Mouse (Mus musculus) ES-Bruce4 (cell line): ENCODE results near the gene Mical2. TPM values are rescaled to one million over a fixed set of nuclear protein-coding genes. Genes with fewer than 3 reads are reported as not detected.

ENCODE experiments used
- H3K27ac ChIP-seq: 2 replicates; pipeline ENCODE4 v1.5.1; 2012; ENCODE audit warnings: low read length, inconsistent platforms; ENCODE audit not compliant: insufficient read depth
- H3K27me3 ChIP-seq: 2 replicates; pipeline ENCODE4 v1.6.1; 2012; ENCODE audit warnings: mild to moderate bottlenecking, low read length, inconsistent platforms; ENCODE audit not compliant: control insufficient read depth, poor library complexity, insufficient read depth, severe bottlenecking
- H3K36me3 ChIP-seq: 2 replicates; pipeline ENCODE4 v1.6.1; 2012; ENCODE audit warnings: inconsistent platforms, mild to moderate bottlenecking, low read length, moderate library complexity; ENCODE audit not compliant: control insufficient read depth, poor library complexity, insufficient read depth, severe bottlenecking
- H3K4me1 ChIP-seq: one replicate; pipeline ENCODE4 v1.8.1; 2011; ENCODE audit warnings: low read length; ENCODE audit not compliant: control insufficient read depth, insufficient read depth
- H3K4me3 ChIP-seq: 2 replicates; pipeline ENCODE4 v1.5.1; 2011; ENCODE audit warnings: low read depth, mild to moderate bottlenecking, low read length
- H3K9ac ChIP-seq: 2 replicates; pipeline ENCODE4 v1.6.1; 2012; ENCODE audit warnings: low read depth, mild to moderate bottlenecking, inconsistent platforms; ENCODE audit not compliant: poor library complexity, severe bottlenecking
- H3K9me3 ChIP-seq: replicated peaks from 2 replicates; pipeline ENCODE4 v1.6.1; 2012; ENCODE audit warnings: mild to moderate bottlenecking, low read length, inconsistent platforms; ENCODE audit not compliant: control insufficient read depth, poor library complexity, insufficient read depth, severe bottlenecking
- CTCF ChIP-seq: IDR thresholded peaks from one replicate; pipeline ENCODE4 v1.8.1; 2011; ENCODE audit warnings: low read depth, low read length
- EP300 ChIP-seq: IDR thresholded peaks from 2 replicates; pipeline ENCODE4 v1.6.1; 2011; ENCODE audit warnings: low read depth, low read length; ENCODE audit not compliant: insufficient read depth
- POLR2A ChIP-seq: IDR thresholded peaks from one replicate; pipeline ENCODE4 v1.8.1; 2011; ENCODE audit warnings: low read length; ENCODE audit not compliant: insufficient read depth
- polyA plus RNA-seq: library from polyadenylated mRNA; stranded (reverse); fragments of >200 nt; gene quantifications from 2 replicates; pipeline ENCODE4 v1.2.4, GENCODE M21; 2011; ENCODE audit warnings: low read depth; ENCODE audit not compliant: missing spikeins, insufficient read depth, insufficient read length

Gene Mical2
- polyA plus RNA-seq, 1 experiment, result 2.4 TPM

DNA sequence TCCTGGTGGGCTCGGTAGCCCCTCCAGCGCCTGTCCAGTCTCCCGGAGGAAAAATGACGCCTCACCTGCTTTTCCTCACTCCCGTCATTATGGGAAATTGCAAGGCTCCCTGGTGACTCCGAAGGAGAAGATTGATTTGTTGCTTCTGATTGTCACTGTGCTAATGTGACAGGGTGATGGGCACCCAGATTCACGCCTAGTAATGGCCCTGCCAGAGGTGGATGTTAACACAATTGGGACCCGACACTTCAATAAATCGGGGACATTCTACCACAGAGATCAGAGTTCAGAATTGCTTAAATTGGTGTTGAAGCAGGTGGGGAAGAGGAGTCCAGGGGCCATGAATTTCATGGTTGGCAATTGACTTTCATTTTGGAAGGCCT is 219.3 kb downstream of the Mical2 start:
- Histone ChIP-seq H3K27ac (no peak overlapping the region), H3K27me3 (no peaks in the 10 kb centered on the region), H3K9ac (no peak overlapping the region), H3K4me1 (no peaks in the 10 kb centered on the region), H3K9me3 (no peaks in the 10 kb centered on the region), H3K4me3 (no peak overlapping the region), H3K36me3 (no peaks in the 10 kb centered on the region)
- no peak for TF ChIP-seq EP300
- no peak for TF ChIP-seq CTCF
- TF ChIP-seq POLR2A, result no peak

DNA sequence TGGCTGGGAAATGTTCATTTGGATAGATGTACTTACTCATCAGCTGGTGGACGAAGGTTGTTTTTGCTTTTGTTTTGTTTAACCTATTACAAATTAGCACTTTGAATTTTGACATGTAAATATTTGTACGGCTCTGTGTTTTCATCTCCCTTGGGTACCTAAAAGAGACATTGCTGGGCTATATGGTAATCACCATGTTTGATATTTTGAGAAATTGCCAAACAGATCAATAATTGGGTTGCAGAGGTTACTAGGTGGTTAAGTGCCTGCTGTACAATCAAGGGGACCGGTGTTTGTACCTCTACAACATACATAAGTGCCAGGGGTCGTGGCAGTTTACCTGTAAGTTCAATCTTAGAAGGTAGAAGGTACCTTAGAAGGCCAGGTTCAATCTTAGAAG is 220.8 kb downstream of the Mical2 start:
- no peaks in the 10 kb centered on the region for H3K4me1 ChIP-seq
- no peaks in the 10 kb centered on the region for H3K9me3 ChIP-seq
- no peaks in the 10 kb centered on the region for H3K36me3 ChIP-seq
- no peak for TF ChIP-seq POLR2A
- TF ChIP-seq EP300, result no peak
- no peak for TF ChIP-seq CTCF
- H3K27ac ChIP-seq, result no peak overlapping the region
- H3K4me3 ChIP-seq, result no peak overlapping the region
- H3K9ac ChIP-seq, result no peak overlapping the region
- no peaks in the 10 kb centered on the region for H3K27me3 ChIP-seq

DNA sequence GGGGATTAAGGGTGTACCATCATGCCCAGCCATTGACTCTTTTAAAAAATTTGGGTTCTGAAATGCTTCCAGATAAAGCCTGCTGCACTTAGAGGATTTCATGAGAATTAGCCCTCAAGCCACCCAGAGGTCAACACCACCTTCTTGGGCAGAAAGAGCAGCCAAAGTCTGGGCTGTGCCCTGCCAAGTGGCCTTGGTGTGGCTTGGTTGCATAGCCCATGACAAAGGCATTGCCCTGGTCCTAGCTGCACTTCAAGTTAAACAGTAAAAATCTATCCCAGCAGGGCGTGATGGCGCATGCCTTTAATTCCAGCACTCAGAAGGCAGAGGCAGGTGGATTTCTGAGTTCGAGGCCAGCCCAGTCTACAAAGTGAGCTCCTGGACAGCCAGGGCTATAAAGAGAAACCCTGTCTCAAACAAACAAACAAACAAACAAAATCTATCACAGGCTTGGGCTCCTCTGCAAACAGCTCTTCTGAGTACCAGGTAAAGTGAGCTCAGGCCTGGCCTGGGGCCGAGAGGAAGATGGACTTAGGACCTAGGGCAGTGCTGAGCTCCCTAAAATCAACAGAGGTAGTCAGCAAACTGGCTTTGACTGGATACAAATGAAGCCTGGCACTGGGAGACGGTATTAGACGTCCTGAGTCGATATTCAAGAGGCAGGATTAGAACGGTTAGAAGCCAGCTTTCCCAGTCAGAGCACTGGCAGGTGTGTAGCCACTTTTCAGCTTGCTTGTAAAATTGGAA is 224.5 kb downstream of the Mical2 start:
- Histone ChIP-seq H3K9ac (no peak overlapping the region), H3K9me3 (no peaks in the 10 kb centered on the region), H3K27me3 (no peaks in the 10 kb centered on the region), H3K27ac (no peak overlapping the region), H3K4me1 (peaks cover 9% of the 10 kb centered on the region), H3K36me3 (no peaks in the 10 kb centered on the region), H3K4me3 (no peak overlapping the region)
- TF ChIP-seq CTCF (no peak), POLR2A (no peak), EP300 (no peak)

DNA sequence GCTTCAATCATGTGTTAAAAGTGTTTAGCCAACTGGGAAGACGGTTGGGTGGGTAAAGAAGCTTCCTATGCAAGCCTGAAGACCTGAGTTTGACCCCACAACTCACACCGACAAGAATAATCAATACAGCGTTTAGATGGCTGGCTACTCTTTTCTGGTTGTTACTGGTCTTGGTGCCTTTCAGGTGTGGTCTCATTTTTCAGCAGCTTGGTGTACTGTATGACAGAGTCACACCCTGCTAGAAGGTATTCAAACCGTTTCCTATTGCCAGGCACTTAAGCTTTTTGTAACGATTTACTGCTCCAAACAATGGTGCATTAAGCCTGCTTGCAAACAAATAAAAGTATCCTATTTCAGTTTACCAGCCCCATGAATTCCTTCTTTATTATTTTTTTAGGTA is 226.8 kb downstream of the Mical2 start:
- no peaks in the 10 kb centered on the region for H3K9me3 ChIP-seq
- no peaks in the 10 kb centered on the region for H3K36me3 ChIP-seq
- H3K27me3 ChIP-seq, result no peaks in the 10 kb centered on the region
- H3K27ac ChIP-seq, result no peak overlapping the region
- H3K4me1 ChIP-seq, result peaks cover 9% of the 10 kb centered on the region
- TF ChIP-seq POLR2A (no peak), CTCF (no peak), EP300 (no peak)
- H3K4me3 ChIP-seq, result no peak overlapping the region
- H3K9ac ChIP-seq, result no peak overlapping the region

DNA sequence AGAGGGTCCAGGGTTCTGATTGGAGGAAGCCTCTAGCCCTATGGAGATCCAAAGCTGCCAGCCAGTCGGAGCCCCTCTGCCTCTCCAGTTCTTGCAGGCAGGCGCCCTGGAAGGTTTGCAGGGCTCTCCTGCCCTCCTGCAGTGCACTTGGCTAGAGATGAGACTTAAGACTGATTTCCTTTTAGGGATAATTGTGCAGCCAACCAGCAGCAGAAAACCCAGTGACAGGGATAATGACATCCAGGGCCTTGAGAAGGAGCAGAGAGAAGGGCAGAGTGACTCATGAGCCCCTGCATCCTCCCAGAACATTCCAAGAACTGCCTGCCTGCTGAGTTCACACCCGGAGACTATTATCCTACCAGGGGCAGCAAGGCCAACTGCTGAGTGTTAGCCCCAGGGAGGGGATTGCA is 228.2 kb downstream of the Mical2 start:
- Histone ChIP-seq H3K9ac (no peak overlapping the region), H3K27ac (no peak overlapping the region), H3K9me3 (no peaks in the 10 kb centered on the region), H3K27me3 (no peaks in the 10 kb centered on the region), H3K4me3 (no peak overlapping the region), H3K4me1 (peaks cover 9% of the 10 kb centered on the region), H3K36me3 (no peaks in the 10 kb centered on the region)
- TF ChIP-seq POLR2A (no peak), EP300 (peak; percentile 75; the same call in 1 of the 2 replicates)

DNA sequence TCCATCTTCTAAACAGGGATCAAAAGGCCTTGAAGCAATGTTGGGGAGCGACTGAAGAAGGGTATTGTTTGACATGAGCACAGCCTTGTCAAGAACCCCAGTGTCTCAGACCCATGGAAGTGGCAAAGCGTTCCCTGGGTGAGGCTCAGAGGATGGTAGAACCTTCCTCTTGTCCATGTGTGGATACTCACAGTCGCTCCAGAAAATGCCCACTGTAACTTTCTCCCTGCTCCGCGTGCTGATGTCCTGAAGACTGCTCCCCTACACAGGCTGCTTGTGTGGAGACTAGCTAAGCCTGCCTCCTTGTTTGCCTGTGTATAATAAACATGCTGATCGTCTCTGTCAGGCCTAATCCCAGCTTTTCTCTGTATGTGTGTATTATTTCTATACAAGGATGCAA is 228.7 kb downstream of the Mical2 start:
- Histone ChIP-seq H3K9ac (no peak overlapping the region), H3K27ac (no peak overlapping the region), H3K4me3 (no peak overlapping the region), H3K36me3 (no peaks in the 10 kb centered on the region), H3K4me1 (peaks cover 9% of the 10 kb centered on the region), H3K9me3 (no peaks in the 10 kb centered on the region), H3K27me3 (no peaks in the 10 kb centered on the region)
- TF ChIP-seq EP300 (no peak), CTCF (no peak), POLR2A (no peak)
